Mouse (Mus musculus) forebrain, postnatal 0 days (tissue): ENCODE measurements at regions not wholly inside any gene's neighbourhood (a gene's known extent, or its start where the extent isn't known, plus 50 kb on each side); places are given as distances from the start of the nearest gene placed in this dataset.
A peak's percentile ranks its signal among the peaks of the same experiment; 100 is the strongest.
"Not testable (repeated sequence)": the region's sequence is repeated elsewhere in the genome, so short reads cannot be mapped to it uniquely, and the experiment has no call there.

Experiments used
- ATAC-seq: fragments of 200-750 bp; cut with Nextera tagmentation; 2 replicates; pipeline ENCODE4 v1.8.0; 2017; ENCODE audit warnings: mild to moderate bottlenecking, moderate library complexity
- DNase-seq: peaks from one replicate; pipeline ENCODE4 v3.0.0-alpha.2; 2015
- H3K27ac ChIP-seq: fragments of 300-500 bp; sonication (generic); 2 replicates; pipeline ENCODE4 v1.5.1; 2014; ENCODE audit warnings: low read depth, mild to moderate bottlenecking, antibody characterized with exemption, low read length, moderate library complexity, mixed read lengths
- H3K27me3 ChIP-seq: fragments of 300-500 bp; sonication (generic); 2 replicates; pipeline ENCODE4 v1.6.1; 2014; ENCODE audit warnings: mild to moderate bottlenecking, low read length, mixed read lengths; ENCODE audit not compliant: insufficient read depth
- H3K36me3 ChIP-seq: fragments of 300-500 bp; sonication (generic); 2 replicates; pipeline ENCODE4 v1.6.1; 2014; ENCODE audit warnings: mild to moderate bottlenecking, moderate library complexity; ENCODE audit not compliant: insufficient read depth
- H3K4me1 ChIP-seq: fragments of 300-500 bp; sonication (generic); 2 replicates; pipeline ENCODE4 v1.6.1; 2014; ENCODE audit warnings: antibody characterized with exemption; ENCODE audit not compliant: insufficient read depth
- H3K4me2 ChIP-seq: fragments of 300-500 bp; sonication (generic); 2 replicates; pipeline ENCODE4 v1.6.1; 2014; ENCODE audit warnings: low read depth, mild to moderate bottlenecking, moderate library complexity
- H3K4me3 ChIP-seq: fragments of 300-500 bp; sonication (generic); 2 replicates; pipeline ENCODE4 v1.5.1; 2014; ENCODE audit warnings: low read depth, low read length, mixed read lengths
- H3K9ac ChIP-seq: fragments of 300-500 bp; sonication (generic); 2 replicates; pipeline ENCODE4 v1.6.1; 2014; ENCODE audit warnings: mild to moderate bottlenecking
- H3K9me3 ChIP-seq: fragments of 300-500 bp; sonication (generic); 2 replicates; pipeline ENCODE4 v1.6.1; 2016; ENCODE audit warnings: low read length
- CTCF ChIP-seq: sonication (generic); IDR thresholded peaks from 2 replicates; pipeline ENCODE4 v1.5.1; 2016; ENCODE audit warnings: antibody characterized with exemption, control low read depth, low read depth
- WGBS: fragments of 180-500 bp; shearing (Covaris S2); extraction: QIAGEN DNeasy Blood & Tissue Kit; methylation state at CpG from one replicate; pipeline ENCODE4 v1.1.7; 2014; 5-methylcytosine and 5-hydroxymethylcytosine counted together

DNA sequence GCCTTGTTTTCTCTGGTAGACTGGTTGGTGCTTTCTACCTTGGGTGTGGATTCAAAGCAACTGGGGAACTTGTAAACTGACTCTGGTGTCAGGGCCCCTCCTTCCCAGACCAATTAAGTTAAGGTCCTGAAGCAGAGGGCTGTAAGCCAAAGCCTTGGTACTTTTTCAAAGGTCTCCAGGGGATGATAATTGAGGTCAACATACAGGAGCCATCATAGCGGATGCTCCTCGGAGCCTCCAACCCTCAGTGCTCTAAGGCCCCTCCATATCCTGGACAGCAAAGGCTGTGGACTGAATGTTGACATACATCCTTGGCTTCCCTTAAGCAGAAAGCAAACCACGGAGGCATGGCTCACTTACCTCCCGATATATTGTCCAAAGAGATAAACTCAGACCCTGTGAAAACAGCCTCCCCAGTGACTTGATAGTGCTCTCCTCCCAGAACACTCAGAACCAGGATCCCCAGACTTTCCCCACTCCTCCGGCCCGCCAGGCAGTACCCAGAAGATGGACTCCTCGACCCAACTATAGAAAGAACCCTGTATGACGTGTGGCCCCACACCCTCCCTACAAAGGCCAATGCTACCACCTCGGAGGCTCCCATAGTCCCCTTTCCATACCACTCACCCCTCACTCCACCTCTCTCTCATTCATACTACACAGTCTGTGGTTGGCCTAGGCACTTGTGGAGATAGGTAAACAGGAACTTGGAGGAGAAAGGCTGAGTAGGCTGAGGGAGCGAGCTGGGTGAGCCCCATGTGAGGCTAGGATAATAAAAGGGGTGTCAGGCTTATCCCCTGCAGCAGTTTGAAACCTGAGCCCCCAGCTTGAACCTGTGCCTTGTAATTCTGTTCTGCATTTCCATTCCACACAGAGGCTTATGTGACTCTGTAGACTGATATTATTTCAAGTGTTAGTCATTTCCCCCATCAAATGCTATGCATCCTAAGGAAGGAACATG lies 118.8 kb upstream of the Arid1b start:
- no peak for ATAC-seq
- no peak for TF ChIP-seq CTCF
- Histone ChIP-seq H3K27me3 (no peaks in the 10 kb centered on the region), H3K9me3 (no peaks in the 10 kb centered on the region), H3K4me1 (no peaks in the 10 kb centered on the region), H3K4me2 (no peak overlapping the region), H3K4me3 (no peak overlapping the region), H3K36me3 (no peaks in the 10 kb centered on the region), H3K27ac (no peak overlapping the region), H3K9ac (no peak overlapping the region)
- no peak for DNase-seq
- 83% methylated on average over 10 of the region's 10 CpGs for WGBS

DNA sequence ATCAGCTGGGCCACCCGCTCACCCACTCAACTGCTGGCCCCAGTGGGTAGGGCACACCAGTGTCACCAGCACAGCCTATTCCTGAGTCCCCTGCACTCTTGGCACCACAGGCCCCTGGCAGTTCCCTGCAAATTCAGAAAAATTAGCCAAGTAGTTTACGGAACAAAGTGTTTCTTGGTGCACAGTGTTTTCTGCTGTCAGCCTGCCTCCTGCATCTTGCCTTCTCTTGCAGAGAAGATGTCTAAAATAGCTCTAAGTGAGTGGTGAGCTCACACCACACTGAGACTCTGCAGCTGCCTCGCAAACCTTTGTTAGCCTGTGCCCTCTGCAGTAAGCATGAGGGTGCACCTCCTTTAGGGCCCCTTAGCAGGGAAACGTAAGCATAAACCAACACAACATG lies 117.7 kb upstream of the Arid1b start:
- H3K27ac ChIP-seq, result no peak overlapping the region
- ATAC-seq (no peak), DNase-seq (no peak)
- H3K36me3 ChIP-seq, result no peaks in the 10 kb centered on the region
- H3K4me1 ChIP-seq, result no peaks in the 10 kb centered on the region
- TF ChIP-seq CTCF, result no peak
- no peak overlapping the region for H3K4me2 ChIP-seq
- H3K9me3 ChIP-seq, result no peaks in the 10 kb centered on the region
- no peaks in the 10 kb centered on the region for H3K27me3 ChIP-seq
- no peak overlapping the region for H3K4me3 ChIP-seq
- no peak overlapping the region for H3K9ac ChIP-seq
- 78% methylated on average over 4 of the region's 4 CpGs for WGBS

DNA sequence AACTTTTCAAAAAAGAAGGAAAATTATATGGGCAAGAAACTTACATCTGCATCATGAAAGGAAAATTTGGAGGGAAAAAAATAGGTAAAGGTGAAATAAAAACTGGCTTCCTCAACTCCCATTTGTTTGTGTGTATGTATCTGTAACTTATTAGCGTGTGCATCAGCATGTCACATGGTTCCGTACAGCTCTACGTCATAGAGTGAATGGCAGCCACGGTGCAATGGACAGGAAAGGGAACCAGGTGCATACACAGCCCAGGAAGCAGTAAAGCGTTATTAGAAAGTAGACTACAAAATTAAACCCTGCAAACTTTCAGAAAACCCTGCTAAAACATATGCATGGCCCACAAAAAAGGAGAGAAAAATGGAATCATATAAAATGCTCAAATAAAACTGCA lies 112.7 kb upstream of the Arid1b start:
- no peak for TF ChIP-seq CTCF
- H3K27me3 ChIP-seq, result no peaks in the 10 kb centered on the region
- 94% methylated on average over 5 of the region's 5 CpGs for WGBS

DNA sequence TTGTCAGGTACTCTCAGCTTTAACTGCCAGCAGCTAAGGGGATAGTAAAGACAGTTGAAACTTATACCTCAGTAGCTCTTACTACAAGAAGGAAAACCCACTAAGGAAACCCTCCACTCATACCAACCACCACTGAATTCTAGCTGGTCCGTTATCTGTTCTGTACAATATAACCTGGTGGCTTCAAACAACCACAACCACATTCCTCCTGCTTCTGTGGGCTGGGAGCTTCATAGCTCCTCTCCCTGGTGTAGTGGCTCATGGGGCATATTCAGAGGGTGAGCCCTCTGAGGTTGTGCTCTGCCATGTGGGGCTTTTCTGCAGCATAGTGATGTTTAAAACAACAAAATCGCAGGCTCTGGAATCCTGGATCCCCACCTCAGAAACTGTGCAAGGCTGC lies 110.0 kb upstream of the Arid1b start:
- Histone ChIP-seq H3K9ac (no peak overlapping the region), H3K4me1 (no peaks in the 10 kb centered on the region), H3K36me3 (no peaks in the 10 kb centered on the region), H3K27ac (no peak overlapping the region), H3K27me3 (no peaks in the 10 kb centered on the region), H3K4me3 (no peak overlapping the region), H3K4me2 (no peak overlapping the region), H3K9me3 (no peaks in the 10 kb centered on the region)
- ATAC-seq, result no peak
- no peak for TF ChIP-seq CTCF
- no peak for DNase-seq
- WGBS, result 93% methylated on average over 2 of the region's 2 CpGs

More for the DNA sequence above, 112.7 kb upstream of the Arid1b start:
- DNase-seq, result no peak
- Histone ChIP-seq H3K9ac (no peak overlapping the region), H3K9me3 (no peaks in the 10 kb centered on the region), H3K4me3 (no peak overlapping the region), H3K4me1 (no peaks in the 10 kb centered on the region), H3K4me2 (no peak overlapping the region), H3K27ac (no peak overlapping the region), H3K36me3 (no peaks in the 10 kb centered on the region)
- ATAC-seq, result no peak

DNA sequence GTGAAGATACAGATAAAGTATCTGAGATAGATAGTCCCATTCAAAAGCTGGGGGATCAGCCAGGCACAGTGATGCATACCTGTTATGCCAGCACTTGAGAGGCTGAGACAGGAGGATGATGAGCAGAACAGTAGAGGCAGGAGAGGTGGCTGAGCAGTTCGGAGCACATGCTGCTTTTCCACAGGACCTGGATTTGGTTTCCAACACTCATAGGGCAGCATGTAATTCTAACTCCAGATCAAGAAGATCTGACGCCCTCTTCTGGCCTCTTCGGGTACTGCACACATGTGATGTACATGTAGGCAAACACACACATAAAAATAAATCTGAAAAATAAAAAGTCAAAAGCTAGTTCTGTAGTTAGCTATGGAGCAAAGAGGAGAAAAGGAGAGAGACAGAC lies 109.4 kb upstream of the Arid1b start:
- peak; percentile 37 for TF ChIP-seq CTCF

DNA sequence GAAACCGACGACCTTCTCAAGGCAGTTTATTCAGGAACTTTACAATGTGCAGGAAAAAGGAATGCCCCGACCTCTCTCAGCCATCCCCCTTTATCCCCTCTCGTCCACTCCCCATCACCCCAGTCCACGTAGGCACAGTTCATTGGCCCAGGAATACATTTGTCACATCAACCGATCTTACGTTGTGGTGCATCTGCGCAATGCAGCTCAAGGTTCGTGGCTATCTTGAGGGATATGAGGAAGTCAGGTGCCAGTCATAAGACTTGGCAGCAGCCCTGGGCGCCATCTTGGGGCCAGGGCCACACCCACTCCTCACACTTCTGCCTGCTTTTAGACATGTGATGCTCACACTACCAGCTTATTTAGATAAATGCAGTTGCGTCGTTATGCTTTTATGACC lies 106.8 kb upstream of the Arid1b start:
- H3K4me2 ChIP-seq, H3K27me3 ChIP-seq, H3K27ac ChIP-seq, H3K4me3 ChIP-seq, ATAC-seq, DNase-seq, H3K9me3 ChIP-seq, H3K9ac ChIP-seq, H3K4me1 ChIP-seq, H3K36me3 ChIP-seq: not testable (repeated sequence)
- 86% methylated on average over 12 of the region's 12 CpGs for WGBS

More for the DNA sequence above, 109.4 kb upstream of the Arid1b start:
- Histone ChIP-seq H3K27ac (no peak overlapping the region), H3K9me3 (no peaks in the 10 kb centered on the region), H3K4me1 (no peaks in the 10 kb centered on the region), H3K27me3 (no peaks in the 10 kb centered on the region), H3K36me3 (no peaks in the 10 kb centered on the region), H3K4me3 (no peak overlapping the region), H3K4me2 (no peak overlapping the region), H3K9ac (no peak overlapping the region)
- no peak for ATAC-seq
- WGBS, result 78% methylated on average over 3 of the region's 3 CpGs
- no peak for DNase-seq

DNA sequence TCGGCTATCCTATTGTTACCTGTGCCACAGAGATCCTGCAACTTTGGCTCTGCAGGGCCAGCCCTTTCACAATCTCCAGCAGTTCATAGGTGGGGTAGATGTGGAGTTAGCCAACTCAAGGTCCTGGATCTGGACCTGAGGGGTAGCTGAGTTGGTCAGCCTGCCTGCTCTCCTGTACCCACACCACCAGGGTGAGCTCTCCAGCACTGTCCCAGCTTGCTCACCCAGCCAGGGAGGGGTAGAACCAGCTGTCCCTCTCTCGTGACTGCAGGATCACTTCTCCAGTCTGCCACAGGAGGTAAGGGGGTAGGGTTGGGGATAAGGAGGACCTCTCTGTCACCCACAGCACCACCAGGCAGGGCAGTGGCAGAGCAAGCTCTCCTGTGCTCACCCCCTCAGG lies 104.6 kb upstream of the Arid1b start:
- no peaks in the 10 kb centered on the region for H3K9me3 ChIP-seq
- no peak overlapping the region for H3K9ac ChIP-seq
- WGBS, result 73% methylated on average over 2 of the region's 2 CpGs
- H3K27ac ChIP-seq, result no peak overlapping the region
- no peak for DNase-seq
- no peaks in the 10 kb centered on the region for H3K4me1 ChIP-seq
- no peak for ATAC-seq
- TF ChIP-seq CTCF, result no peak
- no peak overlapping the region for H3K4me2 ChIP-seq
- no peaks in the 10 kb centered on the region for H3K36me3 ChIP-seq
- H3K4me3 ChIP-seq, result no peak overlapping the region
- H3K27me3 ChIP-seq, result no peaks in the 10 kb centered on the region
